Mouse (Mus musculus) spleen, adult 12 weeks (tissue): ENCODE data around the gene Nrp1.

Experiments used
- DNase-seq: peaks from one replicate; pipeline ENCODE4 v3.0.0; 2022; ENCODE audit warnings: low spot score

Gene Nrp1

DNA sequence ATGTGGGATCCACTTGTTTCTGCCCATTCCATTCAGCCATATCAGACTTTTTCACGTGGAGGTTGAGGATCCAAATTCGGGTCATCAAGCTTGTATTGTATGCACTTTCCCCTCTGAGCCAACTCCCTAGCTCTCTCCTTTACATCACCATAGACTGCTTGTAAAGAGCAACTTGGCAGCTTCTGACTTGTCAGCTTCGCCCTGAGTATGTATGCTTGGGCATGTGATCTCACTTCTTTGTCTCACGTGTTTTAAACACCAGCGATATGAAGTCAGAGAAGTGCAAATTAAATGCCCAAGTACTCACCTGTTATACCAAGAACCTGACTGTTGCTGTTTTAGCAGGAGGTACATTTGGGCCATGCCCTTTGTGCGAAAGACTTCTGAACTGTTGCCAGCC is 12.6 kb downstream of the Nrp1 start:
- DNase-seq: no peak

DNA sequence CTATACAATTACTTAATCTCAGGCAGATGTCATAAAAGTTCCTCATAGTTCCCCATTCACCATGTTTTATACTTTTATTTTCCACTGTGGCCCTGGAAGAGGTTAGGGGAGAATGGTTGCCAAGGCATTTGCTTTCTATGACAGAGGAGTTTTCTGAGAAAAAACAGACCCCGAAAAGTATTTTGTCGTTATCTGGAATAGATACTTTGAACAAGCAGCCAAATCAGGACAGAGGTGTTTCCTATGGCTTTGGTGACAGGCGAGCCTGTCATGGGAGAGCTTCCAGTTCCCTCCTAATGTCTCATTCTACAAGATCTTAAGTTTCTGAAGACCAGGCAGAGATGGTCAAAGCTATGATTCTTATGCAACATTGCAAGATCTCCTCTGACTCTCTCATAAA is 13.4 kb downstream of the Nrp1 start:
- no peak for DNase-seq

DNA sequence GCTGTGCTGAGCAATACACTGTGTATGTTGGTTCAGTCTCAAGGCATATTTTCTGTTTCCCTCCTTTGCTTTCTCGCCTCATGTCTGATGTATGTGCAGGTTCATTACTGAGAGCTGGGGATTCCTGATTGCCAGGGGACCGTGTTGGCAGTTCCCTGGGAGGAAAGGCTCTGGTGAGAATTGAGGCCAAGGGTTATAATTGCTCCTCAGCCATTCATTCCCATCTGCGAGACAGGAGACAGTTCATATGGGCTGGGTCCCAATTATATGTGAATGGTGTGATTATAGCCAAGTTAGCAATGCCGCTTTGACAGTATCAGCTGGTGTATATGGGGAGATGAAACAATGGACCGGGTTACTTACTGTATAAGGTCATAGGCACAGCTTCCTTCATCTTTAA is 14.3 kb downstream of the Nrp1 start:
- no peak for DNase-seq

DNA sequence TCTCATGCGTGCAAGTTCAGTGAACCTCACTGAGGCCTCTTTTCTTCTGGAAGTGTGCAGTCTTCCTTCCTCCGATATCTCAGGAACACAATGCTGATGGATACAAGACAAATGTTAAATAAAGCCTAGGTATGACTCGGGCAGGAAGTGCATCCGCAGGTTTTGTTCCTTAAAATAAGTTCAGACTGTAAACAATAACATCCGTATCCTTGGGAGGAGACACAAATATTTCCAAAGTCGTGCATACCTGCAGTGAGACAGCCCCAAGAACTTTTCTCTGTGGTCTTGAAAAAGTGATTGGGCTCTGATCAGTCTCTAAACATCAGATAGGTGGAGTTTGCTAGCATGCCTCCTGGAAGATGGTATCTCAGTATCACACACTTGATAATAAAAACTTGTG is 15.0 kb downstream of the Nrp1 start:
- no peak for DNase-seq

DNA sequence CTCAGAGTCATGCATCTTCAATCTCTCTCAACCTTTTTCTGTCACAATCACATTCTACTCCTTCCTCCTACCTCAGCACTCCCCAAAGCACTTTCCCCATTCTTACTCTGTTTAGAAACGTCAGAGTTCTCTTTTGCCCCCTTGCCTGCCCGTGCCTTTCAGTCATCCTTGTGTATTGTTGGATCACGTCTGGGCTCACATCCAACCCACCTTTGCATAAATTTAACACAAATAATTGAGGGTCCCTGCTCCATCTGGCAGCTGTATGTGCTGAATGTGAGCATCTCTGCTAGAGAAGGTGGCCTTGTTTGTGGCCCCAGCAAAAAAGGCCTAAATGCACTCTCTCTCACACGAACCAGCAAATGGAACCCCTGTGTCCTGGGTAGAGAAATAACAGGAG is 16.9 kb downstream of the Nrp1 start:
- no peak for DNase-seq

DNA sequence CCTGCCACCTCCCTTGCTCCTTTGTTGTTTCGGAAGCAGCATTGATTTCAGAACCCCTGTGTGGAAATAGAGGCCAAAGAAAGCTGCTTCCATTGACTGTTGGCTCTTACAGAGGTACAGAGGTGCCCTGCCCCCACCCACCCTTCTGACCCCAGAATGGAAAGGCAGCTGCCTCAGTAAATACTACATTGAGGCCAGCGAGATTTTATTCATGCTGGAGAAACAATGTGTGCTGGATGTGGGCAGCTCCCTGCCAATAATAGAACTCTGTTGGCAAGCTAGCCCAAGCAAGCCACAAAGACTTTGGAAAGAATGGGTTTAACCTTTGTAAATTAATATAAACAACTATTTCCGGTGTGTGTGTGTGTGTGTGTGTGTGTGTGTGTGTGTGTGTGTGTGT is 24.8 kb downstream of the Nrp1 start:
- no peak for DNase-seq

DNA sequence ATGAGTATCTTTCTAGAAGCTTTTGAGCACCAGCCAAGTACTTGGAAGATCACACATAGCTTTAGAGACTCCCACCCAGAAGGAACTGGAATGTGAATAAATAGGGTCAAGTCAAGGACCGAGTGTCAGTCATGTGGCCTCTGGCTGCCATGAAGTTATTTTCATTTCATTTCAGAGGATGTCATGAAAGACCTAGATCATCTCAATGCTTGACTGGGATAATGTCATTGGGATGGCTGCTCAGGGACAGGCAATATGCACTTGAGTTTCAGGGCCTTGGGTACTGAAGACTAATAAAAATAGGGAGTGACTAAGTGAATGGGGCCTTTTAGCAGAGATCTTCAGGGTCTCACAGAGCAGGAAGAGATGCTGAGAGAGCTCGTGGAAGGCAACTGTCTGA is 26.0 kb downstream of the Nrp1 start:
- no peak for DNase-seq

DNA sequence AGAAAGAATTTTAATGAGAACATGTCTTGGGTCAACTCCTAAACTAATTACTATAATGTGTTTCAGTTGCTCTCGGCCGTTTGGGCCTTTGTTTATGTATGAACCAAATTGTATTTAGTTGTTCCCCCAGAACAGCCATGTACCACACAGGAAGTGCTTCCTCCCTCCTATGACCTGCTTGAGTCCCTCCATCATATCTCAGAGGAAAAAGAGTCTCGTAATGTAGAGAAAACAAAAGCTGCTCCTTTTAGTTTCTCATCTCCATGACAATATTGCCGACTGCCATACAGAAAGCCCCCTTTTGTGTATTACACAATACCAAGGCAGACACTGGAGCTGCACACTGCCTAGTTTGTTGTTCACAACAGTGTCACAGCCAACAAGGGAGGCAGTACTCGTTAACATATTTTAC is 26.5 kb downstream of the Nrp1 start:
- no peak for DNase-seq

DNA sequence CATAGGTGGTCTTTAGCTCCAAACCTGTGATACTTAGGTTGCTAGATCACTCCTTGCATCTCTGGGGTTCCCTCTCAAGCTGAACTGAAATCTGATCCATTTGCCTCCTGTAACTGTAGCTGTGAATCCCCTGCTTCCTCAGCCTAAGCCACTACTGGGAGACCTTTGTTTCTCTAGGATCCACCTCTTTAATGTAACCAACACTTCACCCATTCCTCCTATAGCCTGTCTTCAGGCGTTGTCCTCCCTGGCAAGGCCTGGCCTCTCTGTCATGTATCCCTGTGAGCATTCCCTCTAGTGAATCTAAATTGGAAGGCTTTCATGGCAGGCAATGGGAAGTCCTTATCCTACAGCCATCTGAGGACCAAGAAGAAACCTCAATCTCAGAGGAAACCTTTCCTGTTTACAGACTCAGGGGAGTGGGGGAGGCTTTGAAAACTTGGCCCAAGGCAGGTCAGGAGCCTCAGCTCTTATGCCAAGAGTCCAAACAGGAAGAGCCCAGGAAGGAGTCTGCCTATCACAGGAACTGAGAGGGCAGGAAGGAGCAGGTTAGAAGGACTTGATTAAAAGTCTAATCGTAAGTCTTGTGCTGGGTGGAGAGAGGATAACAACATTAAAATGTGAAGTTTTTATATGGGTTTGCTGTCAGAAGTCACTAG is 28.7 kb downstream of the Nrp1 start:
- DNase-seq: no peak

DNA sequence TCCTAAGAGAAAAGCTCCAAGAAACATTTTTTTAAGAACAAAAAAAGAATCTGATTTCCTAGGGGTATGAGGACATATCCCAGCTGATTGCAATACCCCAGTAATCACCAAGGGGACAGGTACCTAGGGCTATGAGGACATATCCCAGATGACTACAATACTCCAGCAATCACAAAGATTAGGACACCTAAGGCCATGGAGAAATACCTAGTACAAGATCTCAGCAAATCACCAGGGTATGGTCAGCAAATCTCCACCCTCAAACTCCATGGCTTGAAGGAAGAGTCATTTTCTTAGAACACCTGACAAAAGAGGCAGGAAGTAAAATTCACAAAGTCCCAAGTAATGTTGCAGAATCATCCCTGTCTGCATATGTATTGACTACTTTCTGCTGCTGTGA is 32.4 kb downstream of the Nrp1 start:
- DNase-seq: no peak

DNA sequence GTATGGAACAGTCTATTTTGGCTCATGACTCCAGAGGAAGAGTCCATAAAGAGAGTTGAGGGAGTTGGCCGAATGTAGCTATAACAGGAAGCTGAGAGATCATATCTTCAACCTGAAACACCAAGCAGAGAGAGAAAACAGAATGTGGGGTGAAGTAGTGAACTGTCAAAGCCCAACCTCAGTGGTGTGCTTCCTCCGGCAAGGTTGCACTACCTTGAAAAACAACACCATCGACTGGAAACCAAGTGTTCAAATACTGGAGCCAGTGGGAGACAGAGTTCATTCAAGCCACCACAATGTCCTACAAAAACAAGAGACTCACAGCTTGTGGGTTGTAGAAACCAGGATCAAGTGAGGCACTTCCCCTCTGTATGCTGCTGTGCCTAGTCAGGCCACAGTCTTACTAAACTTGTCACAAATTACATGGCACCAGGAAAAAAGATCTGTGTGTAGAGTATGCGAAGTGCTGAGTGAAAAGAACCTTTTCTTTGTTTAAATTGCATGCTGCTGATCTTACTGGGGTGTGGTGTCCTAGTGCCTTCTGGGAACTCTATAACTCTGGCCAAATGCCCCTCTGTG is 32.9 kb downstream of the Nrp1 start:
- DNase-seq: no peak

DNA sequence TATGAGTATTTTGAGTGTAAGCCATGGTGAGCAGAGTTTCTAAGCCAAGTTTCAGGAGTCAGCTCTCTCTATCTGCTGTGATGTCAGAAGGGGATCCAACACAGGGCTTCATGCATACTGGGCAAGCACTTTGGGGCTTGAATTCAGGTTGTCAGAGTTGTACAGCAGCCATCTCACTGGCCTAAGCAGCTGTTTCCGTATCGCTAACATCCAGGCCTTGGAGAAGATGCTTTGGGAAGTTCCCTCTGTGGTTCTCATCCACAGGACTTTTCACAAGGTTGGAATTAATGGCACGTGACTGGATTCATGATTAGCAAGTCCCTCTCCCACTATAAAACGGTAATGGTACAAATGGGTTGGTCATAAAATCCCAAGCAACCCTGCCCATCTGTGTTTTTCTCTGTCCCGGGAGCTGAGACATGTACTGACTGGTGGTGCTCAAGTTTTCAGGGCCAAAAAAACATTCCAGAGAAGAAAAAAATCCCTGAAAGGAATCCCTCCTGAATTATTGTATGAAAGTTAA is 36.3 kb downstream of the Nrp1 start:
- no peak for DNase-seq

DNA sequence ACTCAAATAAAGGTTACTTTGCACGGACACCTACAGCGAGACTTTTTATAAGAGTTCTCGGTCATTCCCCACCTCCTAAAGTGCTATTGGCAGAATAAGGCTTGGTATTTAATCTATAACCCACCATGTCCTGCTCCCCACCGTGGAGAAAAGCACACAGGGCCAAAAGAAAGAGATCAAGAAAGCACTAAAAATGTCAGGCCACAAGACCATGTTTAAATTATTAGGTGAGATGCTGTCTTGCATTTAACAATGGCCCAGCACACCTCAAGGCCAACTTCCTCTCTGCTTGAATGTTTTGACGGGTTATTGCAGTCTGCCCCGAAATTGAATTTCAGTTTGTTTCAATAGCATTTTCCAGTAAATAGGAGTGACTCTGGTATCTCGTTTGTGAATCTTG is 38.6 kb downstream of the Nrp1 start:
- DNase-seq: no peak

DNA sequence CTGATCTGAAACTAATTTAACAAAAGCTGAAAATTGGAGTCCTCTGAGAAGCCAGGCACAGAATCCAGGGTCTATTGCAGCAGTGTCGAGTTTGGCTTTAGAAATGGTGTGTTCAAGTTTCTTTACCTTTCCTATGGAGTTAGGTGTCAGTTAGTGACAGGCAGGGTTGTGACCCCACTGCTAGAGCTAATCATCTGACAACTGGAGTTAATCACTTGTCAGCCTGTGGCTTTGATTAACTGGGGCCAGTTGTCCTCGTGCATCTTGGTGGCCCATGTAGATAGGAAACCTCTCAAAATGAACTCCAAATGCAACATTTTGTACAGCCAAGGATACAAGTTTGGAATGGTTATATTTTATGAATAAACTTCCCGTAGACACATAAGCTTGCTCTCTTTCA is 39.0 kb downstream of the Nrp1 start:
- DNase-seq: no peak

DNA sequence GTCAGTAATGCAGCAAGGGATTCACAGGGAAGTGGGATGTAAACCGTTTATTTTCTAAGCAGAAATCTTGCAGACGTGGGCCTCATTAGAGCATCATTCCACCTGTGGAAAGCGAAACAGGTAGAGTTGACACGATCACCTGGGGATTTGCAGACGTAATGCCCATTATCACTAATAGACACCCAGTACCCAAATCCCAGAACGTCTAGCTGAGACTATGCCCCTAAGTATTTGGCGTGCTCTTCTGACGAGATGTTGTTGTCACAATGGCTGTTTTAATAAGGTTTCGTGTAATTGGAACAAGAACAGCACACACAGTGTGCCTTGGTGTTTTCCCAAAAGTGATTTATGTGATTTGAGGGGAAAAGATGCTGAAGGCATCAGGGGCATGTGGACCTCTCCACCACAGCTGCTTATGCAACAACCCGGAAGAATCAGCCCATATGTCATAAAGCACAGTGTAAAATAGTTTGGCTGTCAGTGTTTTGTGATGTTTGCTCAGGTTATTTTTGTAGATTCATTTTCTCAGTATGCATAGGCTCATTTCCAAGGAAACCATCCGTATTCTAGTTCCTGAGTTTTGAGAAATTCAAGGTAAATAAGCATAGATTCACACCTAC is 40.2 kb downstream of the Nrp1 start:
- no peak for DNase-seq

DNA sequence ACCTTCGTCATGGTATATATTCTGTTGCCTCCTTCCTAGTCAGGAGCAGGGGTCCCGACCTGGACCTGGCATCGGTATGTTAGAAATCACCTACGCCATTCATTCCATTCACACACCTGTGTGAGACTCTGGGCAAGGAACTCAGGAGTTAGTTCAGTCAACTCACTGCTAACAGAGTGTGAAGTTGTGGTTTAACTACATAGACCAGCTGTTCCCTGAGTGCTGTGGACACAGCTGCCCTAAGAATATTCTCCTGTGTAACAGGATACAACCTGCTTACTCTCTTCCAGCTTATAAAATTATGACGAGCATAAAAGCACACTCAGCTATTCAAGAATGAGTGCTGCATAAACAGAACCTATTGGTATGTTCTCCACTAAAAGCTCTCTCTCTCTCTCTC is 41.9 kb downstream of the Nrp1 start:
- no peak for DNase-seq

DNA sequence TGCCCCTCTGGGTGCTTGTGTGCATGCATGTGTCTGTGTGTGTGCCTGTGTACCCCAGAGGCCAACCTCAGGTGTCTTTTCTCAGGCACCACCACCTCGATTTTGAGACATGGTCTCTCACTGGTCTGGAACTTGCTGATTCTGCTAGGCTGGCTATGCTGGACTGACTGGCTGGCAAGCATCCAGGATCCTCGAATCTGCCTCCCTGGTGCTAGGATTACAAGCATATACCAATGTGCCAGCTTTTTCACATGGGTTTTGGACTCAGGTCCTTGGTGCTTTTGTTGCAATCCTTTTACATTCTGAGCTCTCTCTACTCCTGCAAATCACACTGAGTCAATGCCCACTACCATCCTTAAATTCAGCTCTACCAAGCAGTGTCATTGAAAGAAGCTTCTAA is 46.5 kb downstream of the Nrp1 start:
- no peak for DNase-seq

DNA sequence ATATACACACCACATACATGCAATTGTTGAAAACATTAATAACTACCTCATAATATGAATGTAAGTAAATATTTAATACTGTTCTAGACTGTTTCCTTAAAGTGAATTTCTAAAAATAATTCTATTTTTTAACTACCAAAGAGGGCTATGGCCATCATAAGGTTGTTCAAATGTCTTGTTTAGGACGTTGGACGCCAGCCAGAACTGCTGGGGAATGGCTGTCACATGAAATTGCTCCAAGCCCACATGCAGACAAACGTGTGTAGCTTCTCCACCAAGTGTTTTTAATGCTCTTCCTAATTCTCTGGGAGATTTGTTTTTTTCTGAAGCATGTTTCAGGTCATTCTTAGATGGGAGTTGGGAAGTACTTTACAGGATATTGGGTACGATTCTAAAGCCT is 55.0 kb downstream of the Nrp1 start:
- DNase-seq: no peak

DNA sequence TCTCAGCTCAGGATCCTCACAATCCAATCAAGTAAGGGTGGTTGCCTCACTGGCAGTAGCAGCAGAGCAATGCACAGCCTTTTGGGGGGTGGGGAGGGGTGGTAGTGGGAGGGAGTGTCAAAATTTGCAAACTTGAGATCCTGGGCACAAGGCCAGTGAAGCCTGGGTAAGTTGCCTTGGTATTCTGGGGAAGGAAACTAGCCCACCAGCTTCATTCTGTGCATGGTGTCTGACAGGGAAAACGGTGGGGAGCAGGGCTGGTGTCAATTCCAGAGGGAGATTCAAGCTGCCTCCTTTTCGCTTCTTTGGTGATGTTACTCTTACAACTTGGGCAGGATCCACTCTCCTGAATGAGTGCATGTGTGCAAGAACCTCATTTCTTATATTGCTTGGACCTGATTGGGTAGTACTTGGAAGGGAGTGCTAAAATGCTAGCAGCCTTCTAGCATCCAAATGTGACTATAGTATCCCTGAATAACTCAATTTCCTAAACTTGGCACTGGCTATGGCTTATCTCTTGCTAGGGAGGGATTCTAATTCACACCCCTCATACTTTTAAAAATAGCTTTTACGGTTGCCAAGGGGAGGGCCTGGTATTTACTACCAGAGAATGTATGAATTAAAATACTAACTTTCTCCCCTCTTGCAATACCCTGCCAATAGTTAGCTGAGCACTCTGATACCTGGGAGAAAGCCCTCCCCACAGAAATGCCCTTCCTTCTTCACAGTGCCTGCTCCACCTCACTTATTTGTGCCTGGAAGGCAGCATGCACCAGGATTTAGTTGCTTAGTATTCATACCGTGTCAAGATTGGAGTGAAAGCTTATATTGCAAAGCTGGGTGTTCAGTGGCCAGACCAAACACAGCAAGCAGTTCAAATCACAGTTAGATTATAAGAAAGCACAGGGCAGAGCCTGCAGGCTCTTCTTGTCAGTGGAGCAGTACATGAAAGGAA is 57.6 kb downstream of the Nrp1 start:
- no peak for DNase-seq

DNA sequence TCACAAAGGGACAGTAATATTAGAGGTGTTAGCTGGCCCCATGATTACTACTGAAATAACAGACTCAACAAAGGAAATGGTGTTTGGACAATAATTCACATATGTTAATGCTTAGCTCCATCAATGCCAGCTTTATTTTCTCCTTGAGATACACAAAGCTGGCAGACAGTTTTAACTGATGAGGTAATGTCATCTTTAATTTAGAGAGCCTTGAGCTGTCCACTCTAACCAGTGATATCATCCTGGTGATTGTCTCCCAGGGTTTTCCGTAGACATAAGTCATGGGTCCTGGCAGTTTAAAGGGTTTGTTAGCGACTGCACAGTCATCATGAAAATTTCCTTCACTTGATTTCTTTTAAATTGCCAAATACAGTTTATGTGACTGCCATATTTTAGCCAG is 58.5 kb downstream of the Nrp1 start:
- no peak for DNase-seq

DNA sequence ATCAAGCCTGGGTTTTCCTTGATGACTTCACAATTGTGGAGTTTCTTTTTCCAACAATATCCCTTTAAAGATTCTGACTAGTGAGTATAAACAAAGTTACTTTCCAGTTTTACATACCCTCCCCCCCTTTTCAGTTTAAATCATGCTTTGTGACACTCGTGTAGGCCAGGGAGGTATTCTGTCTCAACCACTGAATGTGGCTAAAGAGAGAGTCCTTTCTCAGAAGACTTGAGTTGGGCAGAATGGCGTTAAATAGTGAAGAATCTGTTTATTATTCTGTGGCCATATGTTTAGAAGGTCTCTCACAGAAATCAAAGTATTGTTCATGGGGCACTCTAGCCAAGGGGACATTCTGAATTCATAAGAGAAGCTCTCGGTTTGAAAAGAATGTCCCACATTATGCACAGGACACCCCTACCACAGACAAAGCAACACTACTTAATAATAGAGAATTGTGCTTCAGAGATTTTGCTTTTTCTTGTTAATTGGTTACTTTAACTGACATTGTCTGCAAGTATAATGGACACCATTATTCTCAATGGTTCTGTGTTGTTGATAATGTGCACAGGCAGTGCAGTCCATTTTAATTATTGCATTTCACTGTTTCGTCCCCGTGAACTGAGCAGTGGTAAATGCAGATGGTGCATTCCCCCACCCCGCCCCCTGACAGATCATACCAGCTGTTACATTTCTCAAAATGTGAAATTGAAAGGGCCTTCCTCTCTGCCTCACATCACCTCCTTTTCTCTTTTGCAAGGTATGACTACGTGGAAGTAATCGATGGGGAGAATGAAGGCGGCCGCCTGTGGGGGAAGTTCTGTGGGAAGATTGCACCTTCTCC is 59.8 kb downstream of the Nrp1 start:
- no peak for DNase-seq

DNA sequence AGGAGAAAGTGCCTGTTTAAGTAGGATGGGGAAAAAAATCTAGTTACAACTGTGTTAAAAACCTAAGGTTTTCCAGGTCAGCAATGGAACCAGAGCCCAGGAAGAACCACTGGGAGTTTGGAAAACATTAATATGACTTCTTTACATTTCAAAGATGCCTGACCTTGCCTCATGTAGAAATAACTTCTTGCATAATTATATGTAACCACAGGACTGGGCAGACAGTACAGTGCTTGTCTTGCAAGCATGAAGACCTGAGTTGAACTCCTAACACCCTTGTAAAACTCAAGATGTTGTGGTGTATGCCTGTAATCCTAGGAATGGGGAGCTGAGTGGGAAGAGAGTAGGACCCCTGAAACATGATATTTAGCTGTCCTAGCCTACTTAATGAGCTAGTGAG is 61.6 kb downstream of the Nrp1 start:
- DNase-seq: no peak
